Mouse (Mus musculus) hindbrain, embryonic 14.5 days (tissue): ENCODE results near the gene Wnt7a. TPM values are rescaled to one million over a fixed set of nuclear protein-coding genes. Genes with fewer than 3 reads are reported as not detected.

Source experiments
- ATAC-seq: fragments of 200-750 bp; cut with Nextera tagmentation; 2 replicates; pipeline ENCODE4 v1.8.0; 2017; ENCODE audit warnings: moderate number of reproducible peaks, mild to moderate bottlenecking, moderate TSS enrichment, moderate library complexity; ENCODE audit not compliant: low FRiP score
- DNase-seq: peaks from one replicate; pipeline ENCODE4 v3.0.0-alpha.2; 2015; ENCODE audit warnings: low spot score
- H3K27ac ChIP-seq: fragments of 300-500 bp; sonication (generic); 2 replicates; pipeline ENCODE4 v1.5.1; 2014; ENCODE audit warnings: mild to moderate bottlenecking, moderate library complexity
- H3K27me3 ChIP-seq: fragments of 300-500 bp; sonication (generic); 2 replicates; pipeline ENCODE4 v1.6.1; 2014; ENCODE audit warnings: mild to moderate bottlenecking, low read length, mixed read lengths; ENCODE audit not compliant: control insufficient read depth, insufficient read depth
- H3K36me3 ChIP-seq: fragments of 300-500 bp; sonication (generic); replicated peaks from 2 replicates; pipeline ENCODE4 v1.6.1; 2014; ENCODE audit not compliant: control insufficient read depth, insufficient read depth
- H3K4me1 ChIP-seq: fragments of 300-500 bp; sonication (generic); replicated peaks from 2 replicates; pipeline ENCODE4 v1.6.1; 2014; ENCODE audit warnings: antibody characterized with exemption, low read length, mixed read lengths; ENCODE audit not compliant: control insufficient read depth, insufficient read depth
- H3K4me2 ChIP-seq: fragments of 300-500 bp; sonication (generic); replicated peaks from 2 replicates; pipeline ENCODE4 v1.6.1; 2014; ENCODE audit warnings: mild to moderate bottlenecking, moderate library complexity
- H3K4me3 ChIP-seq: fragments of 300-500 bp; sonication (generic); replicated peaks from 2 replicates; pipeline ENCODE4 v1.5.1; 2014; ENCODE audit warnings: mild to moderate bottlenecking, low read length
- H3K9ac ChIP-seq: fragments of 300-500 bp; sonication (generic); 2 replicates; pipeline ENCODE4 v1.6.1; 2014
- H3K9me3 ChIP-seq: fragments of 300-500 bp; sonication (generic); 2 replicates; pipeline ENCODE4 v1.6.1; 2016; ENCODE audit warnings: low read length; ENCODE audit not compliant: control insufficient read depth
- WGBS: fragments of 180-500 bp; shearing (Covaris S2); extraction: QIAGEN DNeasy Blood & Tissue Kit; methylation state at CpG from one replicate; pipeline ENCODE4 v1.1.7; 2014; 5-methylcytosine and 5-hydroxymethylcytosine counted together
- polyA plus RNA-seq: library from polyadenylated mRNA; unstranded; fragments of >200 nt; fragmentation: Nextera tagmentation; extraction: Ambion mirVana; gene quantifications from 2 replicates; pipeline ENCODE4 v1.2.1, GENCODE M21; 2014

The Wnt7a gene
- polyA plus RNA-seq, 1 experiment from 2014 or later, result 7.5 TPM

DNA sequence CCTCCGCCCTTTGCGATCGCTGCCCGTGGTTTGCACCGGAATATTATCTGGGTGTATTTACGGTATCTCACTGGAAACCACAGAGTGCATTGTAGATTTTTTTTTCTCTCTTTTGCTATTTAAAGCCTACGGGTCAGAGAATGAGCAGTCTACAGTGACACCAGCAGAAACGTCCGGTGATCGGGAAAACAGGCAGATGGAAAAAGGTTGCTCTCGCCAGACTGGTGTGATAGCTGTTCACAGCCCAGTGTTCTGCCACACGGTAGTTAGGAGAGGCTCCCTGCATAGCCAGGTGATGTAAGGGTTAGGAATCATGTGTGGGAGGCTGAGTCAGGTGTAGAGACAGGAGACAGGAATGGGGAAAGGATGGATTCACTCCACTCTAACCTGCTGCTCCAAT is 10.6 kb downstream of the Wnt7a start:
- H3K4me1 ChIP-seq, result 0 out of 2 replicates have a peak, but pooled peaks cover 6% of the 10 kb centered on the region
- no peak for DNase-seq
- no peak overlapping the region for H3K4me3 ChIP-seq
- no peak overlapping the region for H3K9ac ChIP-seq
- no peaks in the 10 kb centered on the region for H3K9me3 ChIP-seq
- no peaks in the 10 kb centered on the region for H3K27me3 ChIP-seq
- 80% methylated on average over 12 of the region's 12 CpGs for WGBS
- ATAC-seq, result no peak
- no peak overlapping the region for H3K4me2 ChIP-seq
- H3K27ac ChIP-seq, result peak overlapping the region; percentile 51; the same call in 1 of the 2 replicates
- no peaks in the 10 kb centered on the region for H3K36me3 ChIP-seq

DNA sequence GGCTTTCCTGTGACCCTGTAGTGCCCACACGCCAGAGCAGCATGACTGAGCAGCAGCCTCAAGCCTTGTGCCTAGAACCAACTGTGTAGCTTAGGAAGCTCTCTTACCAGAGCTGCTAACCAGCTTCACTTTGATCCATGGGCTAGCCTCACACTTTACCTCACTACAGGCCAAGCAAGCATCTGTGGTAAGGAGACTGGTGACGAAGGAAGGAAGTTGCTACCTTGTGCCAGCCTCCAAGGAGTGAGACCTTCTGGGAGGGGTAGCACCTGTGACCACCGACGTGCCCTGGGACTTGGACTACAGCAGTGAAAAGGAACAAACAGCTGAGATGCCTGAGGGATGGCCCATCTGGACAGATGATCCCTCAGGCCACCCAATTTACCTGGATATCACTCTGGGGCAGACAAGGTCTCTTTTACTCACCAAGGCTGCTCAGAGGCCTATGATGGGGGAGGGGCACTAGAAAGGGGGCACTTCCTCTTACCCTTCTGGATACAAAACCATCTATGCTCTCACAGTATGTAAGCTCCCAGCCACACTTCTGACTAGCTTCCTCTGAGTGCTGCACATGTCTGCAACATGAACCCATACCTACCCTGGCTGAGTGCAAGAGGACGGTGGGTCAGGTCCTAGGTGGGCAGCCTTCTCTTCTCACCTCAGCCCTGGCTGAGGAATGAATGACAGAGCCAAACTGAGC is 18.5 kb downstream of the Wnt7a start:
- WGBS, result 89% methylated on average over 5 of the region's 5 CpGs
- no peak for ATAC-seq
- H3K4me1 ChIP-seq, result no peaks in the 10 kb centered on the region
- H3K27me3 ChIP-seq, result no peaks in the 10 kb centered on the region
- H3K9me3 ChIP-seq, result no peaks in the 10 kb centered on the region
- H3K36me3 ChIP-seq, result no peaks in the 10 kb centered on the region
- no peak overlapping the region for H3K4me3 ChIP-seq
- H3K4me2 ChIP-seq, result no peak overlapping the region
- DNase-seq, result no peak
- no peak overlapping the region for H3K9ac ChIP-seq
- no peak overlapping the region for H3K27ac ChIP-seq

DNA sequence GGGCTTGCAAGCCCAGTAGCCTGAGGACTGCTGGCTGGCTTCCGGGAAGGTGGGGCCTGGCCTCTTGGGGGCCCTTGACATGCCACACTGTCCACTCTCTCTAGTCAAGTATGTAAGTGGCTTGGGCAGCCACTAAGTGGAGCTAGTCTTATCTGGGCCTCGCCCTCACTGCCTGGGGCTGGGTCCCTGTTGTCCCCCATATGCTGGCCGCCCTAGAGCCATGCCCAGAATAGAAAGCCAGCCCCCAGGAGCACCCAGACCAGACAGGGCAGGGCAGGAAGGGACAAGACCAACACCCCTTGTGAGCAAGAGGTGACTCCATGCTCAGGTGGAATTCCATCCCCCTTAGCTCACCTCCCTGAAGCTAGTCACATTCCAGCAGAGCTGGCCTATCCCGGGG is 22.0 kb downstream of the Wnt7a start:
- Histone ChIP-seq H3K27ac (no peak overlapping the region), H3K27me3 (no peaks in the 10 kb centered on the region), H3K4me3 (no peak overlapping the region), H3K4me2 (no peak overlapping the region), H3K9me3 (no peaks in the 10 kb centered on the region), H3K9ac (no peak overlapping the region), H3K4me1 (no peaks in the 10 kb centered on the region), H3K36me3 (no peaks in the 10 kb centered on the region)
- DNase-seq (no peak), ATAC-seq (no peak)
- 86% methylated on average over 4 of the region's 4 CpGs for WGBS

DNA sequence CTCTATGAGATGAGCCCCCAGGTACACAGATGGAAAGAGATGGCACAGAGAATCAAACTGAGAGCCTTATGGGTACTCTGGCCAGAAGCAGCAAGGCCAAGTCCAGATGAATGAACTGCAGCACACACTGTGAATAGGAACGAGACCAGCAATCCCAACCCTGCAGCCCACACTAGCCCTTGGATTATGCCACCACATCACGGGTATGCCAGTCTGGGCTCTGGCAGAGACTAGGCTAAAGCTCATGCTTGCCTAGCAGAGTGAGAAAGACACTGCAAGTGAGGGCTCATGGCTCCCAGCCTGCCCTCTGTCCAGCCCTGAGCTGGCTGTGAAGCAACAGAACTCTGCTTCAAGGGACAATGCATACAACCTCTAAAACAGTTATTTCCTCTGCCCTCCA is 26.7 kb downstream of the Wnt7a start:
- no peaks in the 10 kb centered on the region for H3K36me3 ChIP-seq
- no peak overlapping the region for H3K4me3 ChIP-seq
- ATAC-seq (no peak), DNase-seq (no peak)
- no peaks in the 10 kb centered on the region for H3K27me3 ChIP-seq
- H3K4me2 ChIP-seq, result no peak overlapping the region
- no peak overlapping the region for H3K27ac ChIP-seq
- H3K4me1 ChIP-seq, result no peaks in the 10 kb centered on the region
- H3K9me3 ChIP-seq, result no peaks in the 10 kb centered on the region
- H3K9ac ChIP-seq, result no peak overlapping the region
- 93% methylated on average over 2 of the region's 2 CpGs for WGBS

DNA sequence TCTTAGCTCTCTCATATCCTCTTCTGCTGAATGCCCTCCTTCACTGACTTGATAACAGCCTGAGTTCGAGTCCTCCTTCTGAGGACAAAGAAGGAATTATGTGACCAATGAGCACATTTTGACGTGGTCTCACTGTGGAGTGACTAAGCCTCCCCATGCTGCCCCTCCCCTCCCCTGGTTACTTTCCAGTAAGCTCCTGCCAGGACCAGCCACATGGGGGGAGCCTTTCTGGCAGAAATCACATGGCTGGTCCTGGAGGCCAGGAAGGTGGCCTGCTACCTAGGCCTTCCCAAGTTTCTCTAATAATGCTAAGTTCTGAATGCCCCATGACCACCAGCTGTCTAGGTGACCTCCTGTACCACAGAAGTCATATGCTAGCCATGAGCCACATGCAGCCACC is 27.3 kb downstream of the Wnt7a start:
- H3K4me3 ChIP-seq, result no peak overlapping the region
- H3K27me3 ChIP-seq, result no peaks in the 10 kb centered on the region
- WGBS, result 70% methylated on average over 2 of the region's 2 CpGs
- DNase-seq, result no peak
- H3K9me3 ChIP-seq, result no peaks in the 10 kb centered on the region
- H3K4me2 ChIP-seq, result no peak overlapping the region
- no peak for ATAC-seq
- H3K36me3 ChIP-seq, result no peaks in the 10 kb centered on the region
- no peaks in the 10 kb centered on the region for H3K4me1 ChIP-seq
- H3K27ac ChIP-seq, result no peak overlapping the region
- no peak overlapping the region for H3K9ac ChIP-seq

DNA sequence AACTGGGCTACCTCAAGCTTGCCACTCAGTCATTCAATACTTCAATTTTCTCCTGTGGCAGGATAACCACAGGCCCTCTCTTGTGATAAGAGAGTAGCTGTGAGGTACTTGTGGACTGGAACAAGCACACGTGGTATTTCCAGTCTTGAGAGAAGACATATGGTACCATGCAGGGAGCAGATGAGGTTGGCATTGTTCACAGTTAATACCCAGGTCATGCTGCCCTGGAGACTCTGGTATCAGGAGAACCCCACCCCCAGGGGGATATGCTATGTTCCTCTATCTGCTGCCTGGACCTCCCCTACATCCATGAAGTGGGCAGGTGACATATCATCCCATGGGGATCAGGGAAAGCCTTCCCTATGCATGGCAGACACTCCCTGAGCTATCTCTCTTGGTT is 27.9 kb downstream of the Wnt7a start:
- 71% methylated on average over 1 of the region's 1 CpGs for WGBS
- no peak overlapping the region for H3K4me2 ChIP-seq

DNA sequence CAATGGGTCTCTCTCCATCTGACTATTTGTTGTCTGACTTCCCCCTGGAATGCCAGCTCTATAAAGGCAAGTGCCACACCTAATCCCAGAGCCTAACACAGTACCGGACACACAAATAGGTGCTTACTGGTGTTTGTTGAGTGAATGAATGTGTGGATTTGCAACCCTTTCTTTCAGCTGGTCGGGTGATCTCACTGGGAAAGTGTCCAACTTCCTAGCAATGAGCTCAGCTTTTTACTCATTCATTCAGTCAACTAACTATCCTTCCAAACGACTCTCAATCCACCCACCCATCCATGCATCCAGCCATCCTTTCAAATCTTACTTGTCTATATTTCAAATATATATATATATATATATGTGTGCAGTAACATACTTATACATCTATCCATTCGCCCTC is 31.3 kb downstream of the Wnt7a start:
- Histone ChIP-seq H3K27ac (no peak overlapping the region), H3K9me3 (no peaks in the 10 kb centered on the region), H3K4me2 (no peak overlapping the region), H3K4me3 (no peak overlapping the region), H3K36me3 (no peaks in the 10 kb centered on the region), H3K27me3 (no peaks in the 10 kb centered on the region), H3K9ac (no peak overlapping the region), H3K4me1 (no peaks in the 10 kb centered on the region)
- WGBS, result 73% methylated on average over 4 of the region's 4 CpGs
- ATAC-seq (no peak), DNase-seq (no peak)

More for the DNA sequence above, 27.9 kb downstream of the Wnt7a start:
- ATAC-seq (no peak), DNase-seq (no peak)
- no peaks in the 10 kb centered on the region for H3K9me3 ChIP-seq
- no peak overlapping the region for H3K9ac ChIP-seq
- H3K27ac ChIP-seq, result no peak overlapping the region
- H3K36me3 ChIP-seq, result no peaks in the 10 kb centered on the region
- no peaks in the 10 kb centered on the region for H3K4me1 ChIP-seq
- no peak overlapping the region for H3K4me3 ChIP-seq
- no peaks in the 10 kb centered on the region for H3K27me3 ChIP-seq

DNA sequence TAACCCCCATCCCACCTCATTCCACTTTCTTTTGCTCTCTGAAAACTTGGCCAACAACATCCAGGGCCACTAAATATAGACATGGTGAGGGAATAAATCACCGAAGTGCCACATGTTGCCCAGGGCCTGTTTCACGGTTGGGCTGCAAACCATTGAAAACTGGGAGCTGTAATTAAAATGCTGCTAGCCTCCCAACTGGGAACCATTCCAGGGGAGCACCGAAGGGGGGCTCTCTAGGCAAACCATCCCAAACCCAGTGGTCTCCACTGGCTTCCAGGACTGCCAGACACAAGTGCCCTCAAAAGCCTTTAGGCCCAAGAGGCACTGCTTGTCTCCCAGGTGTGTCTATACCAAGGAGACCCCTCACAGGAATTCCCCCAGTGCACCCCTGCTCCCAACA is 31.9 kb downstream of the Wnt7a start:
- 57% methylated on average over 3 of the region's 3 CpGs for WGBS
- H3K9ac ChIP-seq, result no peak overlapping the region
- no peak overlapping the region for H3K27ac ChIP-seq
- no peaks in the 10 kb centered on the region for H3K27me3 ChIP-seq
- no peaks in the 10 kb centered on the region for H3K36me3 ChIP-seq
- no peak for ATAC-seq
- H3K4me3 ChIP-seq, result no peak overlapping the region
- H3K4me2 ChIP-seq, result no peak overlapping the region
- no peaks in the 10 kb centered on the region for H3K9me3 ChIP-seq
- peak; percentile 27 for DNase-seq
- no peaks in the 10 kb centered on the region for H3K4me1 ChIP-seq

DNA sequence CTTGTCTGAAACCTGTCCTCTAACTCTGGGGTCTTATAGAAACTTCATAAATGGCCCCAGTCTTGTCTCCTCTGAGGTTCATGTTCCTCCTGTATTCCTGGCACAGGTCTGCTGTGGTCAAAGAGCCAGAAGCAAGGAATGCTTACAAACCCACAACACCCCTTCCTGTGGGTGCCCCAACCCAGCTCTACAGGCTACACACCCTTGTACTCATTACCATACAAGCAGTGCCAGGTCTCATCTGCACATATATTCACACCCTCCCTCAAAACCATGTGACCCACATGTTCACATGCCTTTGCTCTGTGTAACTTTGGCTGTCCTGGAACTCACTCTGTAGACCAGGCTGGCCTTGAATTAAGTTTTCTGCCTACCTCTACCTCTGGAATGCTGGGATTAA is 38.2 kb downstream of the Wnt7a start:
- DNase-seq (no peak), ATAC-seq (no peak)
- H3K9me3 ChIP-seq, result no peaks in the 10 kb centered on the region
- no peaks in the 10 kb centered on the region for H3K27me3 ChIP-seq
- H3K36me3 ChIP-seq, result no peaks in the 10 kb centered on the region
- H3K4me3 ChIP-seq, result no peak overlapping the region
- no peaks in the 10 kb centered on the region for H3K4me1 ChIP-seq
- no peak overlapping the region for H3K9ac ChIP-seq
- 0 out of 2 replicates have a peak overlapping the region, but pooled peaks have one; percentile 51 for H3K27ac ChIP-seq
- H3K4me2 ChIP-seq, result no peak overlapping the region

DNA sequence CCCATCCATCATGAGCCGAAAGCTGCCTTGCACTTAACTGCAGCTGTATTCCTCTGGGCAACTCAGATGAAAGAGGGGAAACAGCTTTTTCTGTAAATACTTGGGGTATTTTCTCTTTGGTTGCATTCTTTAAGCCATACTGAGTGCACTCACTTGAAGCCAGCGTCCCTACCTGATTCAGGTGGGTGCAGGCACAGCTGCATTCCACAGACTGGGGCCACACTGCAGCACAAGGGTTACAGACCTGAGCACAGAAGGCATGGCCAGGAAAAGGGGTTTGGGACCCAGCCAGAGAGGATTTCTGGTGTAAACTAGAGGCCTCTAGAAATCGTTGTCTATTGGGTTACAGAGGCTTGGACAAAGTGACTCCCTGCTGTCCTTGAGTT is 38.6 kb downstream of the Wnt7a start:
- peak overlapping the region; percentile 51; the same call in 1 of the 2 replicates for H3K27ac ChIP-seq

More for the DNA sequence above, 38.6 kb downstream of the Wnt7a start:
- Histone ChIP-seq H3K4me3 (no peak overlapping the region), H3K4me1 (no peaks in the 10 kb centered on the region), H3K9me3 (no peaks in the 10 kb centered on the region), H3K27me3 (no peaks in the 10 kb centered on the region), H3K4me2 (no peak overlapping the region), H3K36me3 (no peaks in the 10 kb centered on the region), H3K9ac (no peak overlapping the region)
- no peak for ATAC-seq
- DNase-seq, result no peak
- WGBS, result 43% methylated on average over 3 of the region's 3 CpGs
